Mouse (Mus musculus) thymus, adult 2 months (tissue): ENCODE measurements around the gene Fbxo42.

Experiments
- CTCF ChIP-seq: fragments of 200-500 bp; IDR thresholded peaks from 2 replicates; pipeline ENCODE4 v1.5.1; 2012; ENCODE audit warnings: mild to moderate bottlenecking, control low read depth, low read length, moderate library complexity, borderline replicate concordance; ENCODE audit not compliant: control insufficient read depth, poor library complexity, insufficient read depth; ENCODE audit errors: extremely low read depth
- POLR2A ChIP-seq: fragments of 200-500 bp; IDR thresholded peaks from 2 replicates; pipeline ENCODE4 v1.6.1; 2012; ENCODE audit warnings: mild to moderate bottlenecking, low read length, control low read depth, moderate library complexity; ENCODE audit not compliant: control insufficient read depth, poor library complexity, insufficient read depth; ENCODE audit errors: extremely low read depth

DNA sequence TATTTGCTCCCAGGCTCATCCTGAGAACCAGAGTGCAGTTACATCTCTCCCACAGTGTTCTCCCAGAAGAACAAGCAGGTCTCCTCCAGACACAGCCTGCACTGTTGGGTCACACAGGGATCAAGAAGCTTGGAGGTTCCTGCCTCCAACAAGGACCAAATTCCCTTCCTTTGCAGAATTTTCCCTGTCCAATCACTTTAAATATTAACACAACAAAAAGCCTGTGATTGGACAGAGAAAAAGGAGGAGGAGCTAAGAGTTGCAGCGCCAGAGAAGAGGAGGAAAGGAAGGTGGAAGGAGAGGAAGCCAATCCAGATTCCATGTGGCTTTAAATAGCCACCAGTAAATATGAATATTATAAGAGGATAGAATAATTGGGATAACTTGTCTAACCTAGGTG, 24.6 kb upstream of the Fbxo42 start:
- TF ChIP-seq POLR2A = no peak
- no peak for TF ChIP-seq CTCF
